Mouse (Mus musculus) spleen, adult 2 months (tissue): ENCODE data around the gene Cic.

ENCODE experiments used
- CTCF ChIP-seq: fragments of 200-500 bp; IDR thresholded peaks from 2 replicates; pipeline ENCODE4 v1.5.1; 2011; ENCODE audit warnings: mild to moderate bottlenecking, inconsistent platforms; ENCODE audit not compliant: insufficient read depth, insufficient read length, insufficient replicate concordance; ENCODE audit errors: extremely low read depth
- POLR2A ChIP-seq: fragments of 200-500 bp; IDR thresholded peaks from 2 replicates; pipeline ENCODE4 v1.6.1; 2011; ENCODE audit warnings: low read depth, low read length, inconsistent platforms

GRCm38 (mm10) chr7:25220457-25221101, 46.9 kb upstream of the Cic start, which contains the start of gene Dedd2:
- TF ChIP-seq CTCF (no peak), POLR2A (no peak)
